Mouse (Mus musculus) megakaryocyte progenitor cell, adult 5-6 weeks (primary cell): ENCODE measurements around the gene Tubb4b. TPM values are rescaled to one million over a fixed set of nuclear protein-coding genes. Genes with fewer than 3 reads are reported as not detected.

ENCODE experiments used
- ATAC-seq: replicated peaks from 2 replicates; pipeline ENCODE4 v1.8.0; 2016; ENCODE audit warnings: mild to moderate bottlenecking, moderate TSS enrichment, inconsistent platforms; ENCODE audit not compliant: poor library complexity
- total RNA-seq, 2 experiments: library from RNA; stranded (forward) in 1 of 2; stranded (reverse) in 1 of 2; fragments of 157-497, 149-512 nt in 1 of 2; fragments of 200-1000 nt in 1 of 2; gene quantifications; 2 replicates each; pipeline versions ENCODE4 v1.2.3 to v1.2.4; 2015 to 2017

The Tubb4b gene
- total RNA-seq, 2 experiments from 2014 or later = 440 to 580 TPM

GRCm38 (mm10) chr2:25194486-25195171, 29.9 kb downstream of the Tubb4b start:
- ATAC-seq = no peak

GRCm38 (mm10) chr2:25194006-25194405, 30.5 kb downstream of the Tubb4b start:
- no peak for ATAC-seq

DNA sequence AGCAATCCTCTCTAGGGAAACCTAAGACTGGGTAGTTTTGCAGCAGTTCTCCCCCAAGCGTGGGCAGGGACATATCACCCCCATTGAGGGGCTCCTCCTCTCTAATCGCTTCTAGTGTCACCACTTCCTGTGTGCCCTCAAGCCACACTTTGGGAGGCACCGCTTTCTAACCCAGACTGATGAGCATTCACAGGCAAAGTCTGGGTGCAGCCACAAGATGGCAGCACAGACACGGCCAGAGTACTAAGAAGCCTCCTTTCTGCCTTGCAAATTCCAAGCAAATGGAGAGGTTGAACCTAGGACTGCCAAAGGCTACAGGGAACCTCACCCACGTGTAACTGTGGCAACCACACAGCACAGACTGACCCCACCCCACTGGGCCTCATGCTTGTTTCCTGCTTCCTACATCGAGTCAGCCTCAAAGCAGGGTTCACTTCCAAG, 31.2 kb downstream of the Tubb4b start:
- ATAC-seq = peak; percentile 61

DNA sequence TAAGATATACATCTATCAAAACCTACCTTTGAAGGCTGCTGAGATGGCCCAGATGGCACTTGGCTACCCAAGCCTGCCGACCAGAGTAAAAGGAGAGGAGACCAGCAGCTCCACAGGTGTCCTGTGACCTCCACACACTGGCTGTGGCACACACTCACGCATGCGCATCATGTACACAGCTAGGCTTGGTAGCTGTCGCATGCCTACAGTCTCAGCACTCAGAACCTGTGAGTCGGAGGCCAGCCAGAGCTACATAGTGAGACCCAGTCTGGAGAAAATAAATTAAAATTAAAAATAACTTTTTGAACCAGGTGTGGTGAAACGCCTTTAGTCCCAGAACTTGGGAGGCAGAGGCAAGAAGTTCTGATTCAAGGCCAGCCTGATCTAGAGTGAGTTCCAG, 36.7 kb downstream of the Tubb4b start:
- no peak for ATAC-seq

GRCm38 (mm10) chr2:25186575-25186930, 37.9 kb downstream of the Tubb4b start:
- ATAC-seq = no peak

DNA sequence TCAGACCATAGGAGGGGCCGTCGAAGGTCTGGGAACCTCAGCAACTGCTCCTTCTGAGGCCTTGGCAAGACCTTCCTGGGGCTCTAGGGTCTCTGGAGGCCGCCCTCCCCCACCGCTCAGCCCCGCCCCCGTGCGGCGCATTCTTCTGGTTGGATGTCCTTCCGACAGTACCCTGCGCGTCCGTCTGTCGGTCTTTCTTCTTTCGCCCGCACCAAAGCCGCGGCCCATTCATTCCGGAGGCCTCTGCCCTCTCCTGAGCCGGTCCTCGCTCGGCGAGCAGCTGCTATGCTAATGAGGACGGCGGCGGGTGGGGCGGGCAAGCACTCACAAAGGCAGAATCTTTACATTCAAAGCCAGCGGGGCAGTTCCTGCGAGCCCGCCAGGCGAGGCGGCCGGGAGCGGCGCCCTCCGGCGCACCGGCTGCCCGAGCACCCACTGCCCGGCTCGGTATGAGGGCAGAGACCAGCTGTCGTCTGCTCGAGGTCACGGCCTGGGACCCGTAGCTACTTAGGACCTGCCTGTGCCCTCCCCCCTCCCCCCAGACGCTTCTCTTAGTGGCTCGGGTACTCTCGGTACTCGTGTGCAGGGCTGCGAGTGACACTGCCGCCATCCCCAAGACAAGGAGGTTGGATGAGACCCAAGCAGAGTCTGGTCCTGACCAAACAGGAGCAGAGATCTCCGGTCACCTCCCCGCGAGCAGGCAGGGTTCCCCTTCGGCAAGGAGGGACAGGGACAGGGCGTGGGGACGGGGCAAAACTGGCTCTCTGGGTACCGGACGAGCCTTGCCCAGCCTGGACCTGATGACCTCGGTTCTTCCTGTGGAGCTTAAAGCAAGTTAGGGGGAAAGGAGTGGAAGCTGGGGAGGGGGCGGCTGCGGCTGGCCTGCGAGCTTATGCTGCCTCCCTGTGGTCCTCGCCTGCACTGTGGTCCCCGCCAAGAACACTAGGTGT, 38.6 kb downstream of the Tubb4b start:
- ATAC-seq = peak; percentile 56

- ATAC-seq = no peak
These were observed 40.0 kb downstream of the Tubb4b start for GRCm38 (mm10) chr2:25184496-25184895.

DNA sequence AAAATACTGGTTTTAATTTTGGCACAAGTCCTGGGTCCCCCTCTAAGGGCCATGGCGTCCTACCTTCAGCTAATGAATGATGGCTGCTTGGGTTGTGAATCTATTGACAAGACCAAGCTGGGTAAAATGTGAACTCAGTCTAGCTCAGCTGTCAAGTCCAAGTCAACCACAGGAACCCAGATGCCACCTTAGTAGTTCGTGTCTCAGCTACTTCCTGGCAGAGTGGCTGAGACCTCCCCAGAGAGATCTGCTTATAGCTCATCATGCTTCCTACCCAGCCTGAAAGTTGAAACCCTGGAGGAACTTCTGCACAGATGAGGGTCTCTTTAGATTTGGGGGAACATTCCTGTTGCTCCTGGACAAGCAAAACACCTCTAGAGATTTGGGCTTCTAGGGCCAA, 41.2 kb downstream of the Tubb4b start:
- ATAC-seq = no peak

GRCm38 (mm10) chr2:25182664-25183063, 41.8 kb downstream of the Tubb4b start:
- no peak for ATAC-seq

GRCm38 (mm10) chr2:25181891-25182397, 42.6 kb downstream of the Tubb4b start:
- ATAC-seq = no peak

GRCm38 (mm10) chr2:25180973-25181890, 43.3 kb downstream of the Tubb4b start:
- peak; percentile 27 for ATAC-seq

DNA sequence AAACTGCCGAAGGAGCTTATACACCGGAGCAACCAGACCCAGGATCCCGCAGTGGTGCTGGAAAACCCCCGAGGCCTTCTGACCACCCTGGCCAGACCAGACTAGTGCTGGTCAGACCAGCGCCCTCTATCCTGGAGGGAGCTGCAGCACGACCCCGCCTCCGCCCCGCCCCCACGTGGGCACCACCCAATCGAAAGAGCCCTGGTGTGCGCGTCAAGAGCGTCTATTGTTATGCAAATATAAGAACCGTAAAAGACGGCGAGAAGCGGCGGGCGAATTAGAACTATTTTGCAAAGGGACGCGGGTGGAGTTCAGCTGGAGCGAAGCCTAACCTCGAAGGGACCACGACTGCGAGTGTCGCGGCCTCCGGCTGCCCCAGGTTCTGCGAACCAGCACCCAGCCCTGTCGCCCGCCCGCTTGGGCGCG, 44.0 kb downstream of the Tubb4b start, which contains the start of gene Nrarp:
Gene Nrarp (plus strand): TSS at position 281 of the 426 bp plus-strand sequence.
- peak; percentile 87 for ATAC-seq

DNA sequence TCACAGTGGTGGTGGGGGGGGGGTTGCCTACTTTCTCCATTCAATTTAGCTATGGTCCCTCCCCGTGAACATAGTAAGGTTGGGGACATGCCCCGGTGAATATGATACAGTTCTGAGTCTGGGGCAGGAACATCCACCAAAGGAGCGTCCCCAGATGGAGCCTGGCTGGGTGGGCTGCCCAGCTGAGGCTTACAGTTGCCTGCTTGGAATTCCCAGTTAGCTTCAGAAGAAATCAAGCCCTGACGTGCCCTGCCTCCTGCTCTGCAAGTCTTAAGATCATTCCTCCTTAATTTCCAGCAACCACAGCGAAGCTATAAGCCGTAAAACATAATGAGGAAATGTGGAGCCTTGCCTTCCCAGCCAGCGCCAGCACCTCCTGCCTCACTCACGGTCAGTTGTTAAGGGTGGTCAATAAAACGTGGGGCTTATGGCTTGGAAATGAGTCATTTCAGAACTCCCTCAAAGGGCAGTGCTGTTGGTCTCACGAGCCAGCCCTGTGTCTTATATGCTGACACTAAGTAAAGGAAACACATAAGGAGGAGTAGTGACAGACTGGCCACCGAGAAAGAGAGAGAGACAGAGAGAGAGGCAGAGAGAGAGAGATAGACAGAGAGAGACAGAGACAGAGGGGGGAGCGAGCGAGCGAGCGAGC, 44.8 kb downstream of the Tubb4b start:
- no peak for ATAC-seq

GRCm38 (mm10) chr2:25178285-25178972, 46.1 kb downstream of the Tubb4b start:
- no peak for ATAC-seq

- ATAC-seq = no peak
These were observed 46.8 kb downstream of the Tubb4b start for GRCm38 (mm10) chr2:25177685-25178084.

GRCm38 (mm10) chr2:25177076-25177475, 47.4 kb downstream of the Tubb4b start:
- ATAC-seq = no peak

DNA sequence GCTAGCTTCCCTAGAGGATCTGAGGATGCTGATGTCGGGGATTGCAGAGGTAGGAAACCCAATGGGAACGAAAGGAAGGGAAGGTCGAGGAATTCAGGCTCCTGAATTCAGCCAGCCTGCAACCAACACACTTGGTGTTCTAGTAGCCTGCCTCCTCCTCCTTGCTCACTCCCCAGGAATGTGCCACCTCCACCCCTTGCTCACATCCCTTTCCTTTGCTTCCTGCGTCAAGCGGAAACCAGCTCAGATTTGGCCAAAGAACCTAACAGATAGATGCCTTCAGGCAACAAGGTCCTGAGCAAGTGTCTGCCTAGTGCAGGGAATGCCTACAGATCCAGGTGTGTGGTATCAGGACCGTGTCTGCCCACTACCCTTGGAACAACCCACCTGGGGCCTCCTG, 47.9 kb downstream of the Tubb4b start:
- ATAC-seq = no peak

- no peak for ATAC-seq
These were observed 48.8 kb downstream of the Tubb4b start for GRCm38 (mm10) chr2:25175690-25176078.

GRCm38 (mm10) chr2:25174866-25175689, 49.4 kb downstream of the Tubb4b start:
- no peak for ATAC-seq
